Mouse (Mus musculus): ENCODE results near the gene Sh2b3. TPM values are rescaled to one million over a fixed set of nuclear protein-coding genes. Genes with fewer than 3 reads are reported as not detected.

The Sh2b3 gene
- polyA plus RNA-seq (2014; fragmentation: Illumina TruSeq; extraction: RNeasy Lipid Tissue Mini Kit (QIAGEN cat#74804); ENCODE audit: low read depth, low replicate concordance) = 8.8 TPM

GRCm38 (mm10) chr5:121837441-121838340 lies at the start of gene Sh2b3:
Gene Sh2b3 (minus strand): TSS chr5:121837646.

DNA sequence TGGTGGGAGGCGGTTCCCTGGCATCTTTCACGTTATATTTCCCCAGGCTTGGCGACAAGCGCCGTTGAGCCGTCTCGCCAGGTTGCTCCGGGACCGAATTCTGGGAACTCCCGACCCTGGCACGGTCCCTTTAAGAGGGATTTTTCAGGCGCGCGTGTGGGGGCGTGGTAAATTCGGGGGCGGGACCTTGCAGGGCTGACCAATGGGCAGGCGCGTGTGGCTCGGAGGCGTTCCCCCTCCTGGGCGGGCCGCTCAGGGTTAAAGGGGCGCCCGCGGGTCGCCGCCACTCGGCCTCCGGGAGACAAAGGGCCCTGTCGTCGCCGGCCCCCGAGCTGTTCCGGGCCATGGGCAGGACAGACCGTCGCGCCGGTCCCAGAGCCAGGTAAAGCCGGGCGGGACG lies 11.3 kb upstream of the Sh2b3 start, which contains the start of gene Pheta1:
Gene Pheta1, plus strand, starts transcription at position 242 of the 400 bp plus-strand sequence.

Other genes starting within 250 kb of the Sh2b3 start
- gene Aldh2, start 243.8 kb downstream of the Sh2b3 start, polyA plus RNA-seq (2014; fragmentation: Illumina TruSeq; extraction: RNeasy Lipid Tissue Mini Kit (QIAGEN cat#74804); ENCODE audit: low read depth, low replicate concordance) = 22.8 TPM
- gene Acad12, start 218.7 kb downstream of the Sh2b3 start, polyA plus RNA-seq (2014; fragmentation: Illumina TruSeq; extraction: RNeasy Lipid Tissue Mini Kit (QIAGEN cat#74804); ENCODE audit: low read depth, low replicate concordance) = 5.8 TPM
- gene Acad10, start 177.1 kb downstream of the Sh2b3 start, polyA plus RNA-seq (2014; fragmentation: Illumina TruSeq; extraction: RNeasy Lipid Tissue Mini Kit (QIAGEN cat#74804); ENCODE audit: low read depth, low replicate concordance) = 1.3 TPM
- gene Brap, start 177.1 kb downstream of the Sh2b3 start, polyA plus RNA-seq (2014; fragmentation: Illumina TruSeq; extraction: RNeasy Lipid Tissue Mini Kit (QIAGEN cat#74804); ENCODE audit: low read depth, low replicate concordance) = 32.3 TPM
- 193 TPM for gene Atxn2, start 126.3 kb downstream of the Sh2b3 start, polyA plus RNA-seq (2014; fragmentation: Illumina TruSeq; extraction: RNeasy Lipid Tissue Mini Kit (QIAGEN cat#74804); ENCODE audit: low read depth, low replicate concordance)
- 1.3 TPM for gene Pheta1, start 11.3 kb upstream of the Sh2b3 start, polyA plus RNA-seq (2014; fragmentation: Illumina TruSeq; extraction: RNeasy Lipid Tissue Mini Kit (QIAGEN cat#74804); ENCODE audit: low read depth, low replicate concordance)
- 0.13 TPM for gene Cux2, start 212.5 kb upstream of the Sh2b3 start, polyA plus RNA-seq (2014; fragmentation: Illumina TruSeq; extraction: RNeasy Lipid Tissue Mini Kit (QIAGEN cat#74804); ENCODE audit: low read depth, low replicate concordance)